Mouse (Mus musculus) ovary, adult 18-20 months (tissue): ENCODE measurements around the gene Wnt7a.

Experiments used
- DNase-seq: peaks from one replicate; pipeline ENCODE4 v3.0.0; 2022; ENCODE audit warnings: low spot score, mixed read lengths

Wnt7a gene

GRCm38 (mm10) chr6:91410961-91411368 is at the start of gene Wnt7a:
Gene Wnt7a, minus strand, starts transcription at chr6:91411363.
- no peak for DNase-seq

GRCm38 (mm10) chr6:91459471-91459870 is 48.3 kb upstream of the Wnt7a start:
- DNase-seq = no peak

GRCm38 (mm10) chr6:91454546-91454945 is 43.4 kb upstream of the Wnt7a start:
- DNase-seq = no peak

- DNase-seq = no peak
Measured at GRCm38 (mm10) chr6:91452056-91452455, 40.9 kb upstream of the Wnt7a start.

- DNase-seq = no peak
Measured at GRCm38 (mm10) chr6:91449472-91450225, 38.5 kb upstream of the Wnt7a start.

- no peak for DNase-seq
Measured at GRCm38 (mm10) chr6:91445316-91445715, 34.2 kb upstream of the Wnt7a start.

GRCm38 (mm10) chr6:91441145-91441662 is 30.0 kb upstream of the Wnt7a start:
- no peak for DNase-seq

- peak; percentile 88 for DNase-seq
Measured at GRCm38 (mm10) chr6:91440474-91441144, 29.4 kb upstream of the Wnt7a start.

GRCm38 (mm10) chr6:91424151-91424550 is 13.0 kb upstream of the Wnt7a start:
- DNase-seq = no peak

- no peak for DNase-seq
Measured at GRCm38 (mm10) chr6:91421629-91422028, 10.5 kb upstream of the Wnt7a start.

GRCm38 (mm10) chr6:91417291-91417845 is 6.2 kb upstream of the Wnt7a start:
- DNase-seq = no peak

- DNase-seq = no peak
Measured at GRCm38 (mm10) chr6:91416146-91416545, 5.0 kb upstream of the Wnt7a start.

GRCm38 (mm10) chr6:91414890-91415289 is 3.7 kb upstream of the Wnt7a start:
- no peak for DNase-seq

- DNase-seq = no peak
Measured at GRCm38 (mm10) chr6:91411369-91411981, 312 bp upstream of the Wnt7a start.

GRCm38 (mm10) chr6:91410168-91410780 is 889 bp downstream of the Wnt7a start:
- DNase-seq = no peak

GRCm38 (mm10) chr6:91409448-91410167 is 1.6 kb downstream of the Wnt7a start:
- DNase-seq = no peak

GRCm38 (mm10) chr6:91408616-91409015 is 2.5 kb downstream of the Wnt7a start:
- DNase-seq = no peak

- no peak for DNase-seq
Measured at GRCm38 (mm10) chr6:91401591-91401990, 9.6 kb downstream of the Wnt7a start.

- no peak for DNase-seq
Measured at GRCm38 (mm10) chr6:91400514-91400913, 10.6 kb downstream of the Wnt7a start.

GRCm38 (mm10) chr6:91392475-91393174 is 18.5 kb downstream of the Wnt7a start:
- DNase-seq = no peak

GRCm38 (mm10) chr6:91389141-91389540 is 22.0 kb downstream of the Wnt7a start:
- no peak for DNase-seq
